Mouse (Mus musculus) frontal cortex, postnatal 36 days (tissue): ENCODE measurements around the gene Prl2c5.
"Not testable (repeated sequence)": the region's sequence is repeated elsewhere in the genome, so short reads cannot be mapped to it uniquely, and the experiment has no call there.

Experiments
- DNase-seq, 2 experiments: peaks; one replicate each; pipeline ENCODE4 v3.0.0; 2022; ENCODE audit warnings: low spot score in 2 of 2

Gene Prl2c5

GRCm38 (mm10) chr13:13182415-13182814, at the start of gene Prl2c5:
Prl2c5 (plus strand) TSS chr13:13182715.
- not testable (repeated sequence) for DNase-seq

- not testable (repeated sequence) for DNase-seq
These were observed 19.6 kb upstream of the Prl2c5 start for GRCm38 (mm10) chr13:13162777-13163485.

GRCm38 (mm10) chr13:13168631-13169030, 13.9 kb upstream of the Prl2c5 start:
- not testable (repeated sequence) for DNase-seq

- not testable (repeated sequence) for DNase-seq
These were observed 8.8 kb upstream of the Prl2c5 start for GRCm38 (mm10) chr13:13173616-13174136.

GRCm38 (mm10) chr13:13175736-13176135, 6.8 kb upstream of the Prl2c5 start:
- not testable (repeated sequence) for DNase-seq

- DNase-seq: not testable (repeated sequence)
These were observed 28.7 kb downstream of the Prl2c5 start for GRCm38 (mm10) chr13:13211168-13211567.

- DNase-seq: not testable (repeated sequence)
These were observed 33.8 kb downstream of the Prl2c5 start for GRCm38 (mm10) chr13:13216363-13216762.

- DNase-seq: not testable (repeated sequence)
These were observed 37.7 kb downstream of the Prl2c5 start for GRCm38 (mm10) chr13:13220231-13220630.

- DNase-seq: peak; percentile 22 to 59
These were observed 54.9 kb downstream of the Prl2c5 start for GRCm38 (mm10) chr13:13237456-13237855.
